Mouse (Mus musculus) thymus, adult 2 months (tissue): Measurements from ENCODE around the gene Fbxl13. TPM values are rescaled to one million over a fixed set of nuclear protein-coding genes. Genes with fewer than 3 reads are reported as not detected.

Source experiments
- DNase-seq: peaks from one replicate; pipeline ENCODE4 v3.0.0; 2021
- H3K27ac ChIP-seq: fragments of 200-500 bp; 2 replicates; pipeline ENCODE4 v1.5.1; 2012; ENCODE audit warnings: low read length, control low read depth; ENCODE audit not compliant: control insufficient read depth, insufficient read depth
- H3K27me3 ChIP-seq: fragments of 200-500 bp; 2 replicates; pipeline ENCODE4 v1.6.1; 2012; ENCODE audit warnings: mild to moderate bottlenecking, low read length, moderate library complexity, mixed read lengths; ENCODE audit not compliant: control insufficient read depth, insufficient read depth
- H3K36me3 ChIP-seq: fragments of 200-500 bp; 2 replicates; pipeline ENCODE4 v1.6.1; 2012; ENCODE audit warnings: mild to moderate bottlenecking, low read length, moderate library complexity; ENCODE audit not compliant: control insufficient read depth, insufficient read depth
- H3K4me1 ChIP-seq: fragments of 200-500 bp; replicated peaks from 2 replicates; pipeline ENCODE4 v1.6.1; 2012; ENCODE audit warnings: low read length; ENCODE audit not compliant: control insufficient read depth, insufficient read depth
- H3K4me3 ChIP-seq: fragments of 200-500 bp; 2 replicates; pipeline ENCODE4 v1.5.1; 2012; ENCODE audit warnings: mild to moderate bottlenecking, low read length, control low read depth, moderate library complexity; ENCODE audit not compliant: control insufficient read depth, insufficient read depth
- CTCF ChIP-seq: fragments of 200-500 bp; IDR thresholded peaks from 2 replicates; pipeline ENCODE4 v1.5.1; 2012; ENCODE audit warnings: mild to moderate bottlenecking, control low read depth, low read length, moderate library complexity, borderline replicate concordance; ENCODE audit not compliant: control insufficient read depth, poor library complexity, insufficient read depth; ENCODE audit errors: extremely low read depth
- POLR2A ChIP-seq: fragments of 200-500 bp; IDR thresholded peaks from 2 replicates; pipeline ENCODE4 v1.6.1; 2012; ENCODE audit warnings: mild to moderate bottlenecking, low read length, control low read depth, moderate library complexity; ENCODE audit not compliant: control insufficient read depth, poor library complexity, insufficient read depth; ENCODE audit errors: extremely low read depth
- WGBS: fragments of 180-500 bp; shearing (Covaris S2); methylation state at CpG from one replicate; pipeline ENCODE4 v1.1.7; 2018; 5-methylcytosine and 5-hydroxymethylcytosine counted together
- polyA plus RNA-seq: library from polyadenylated mRNA; depleted of rRNA; stranded (reverse); fragments of >200 nt; gene quantifications from 2 replicates; pipeline ENCODE4 v1.2.3, GENCODE M21; 2012

Fbxl13 gene
- polyA plus RNA-seq, 1 experiment, result 0.12 TPM

DNA sequence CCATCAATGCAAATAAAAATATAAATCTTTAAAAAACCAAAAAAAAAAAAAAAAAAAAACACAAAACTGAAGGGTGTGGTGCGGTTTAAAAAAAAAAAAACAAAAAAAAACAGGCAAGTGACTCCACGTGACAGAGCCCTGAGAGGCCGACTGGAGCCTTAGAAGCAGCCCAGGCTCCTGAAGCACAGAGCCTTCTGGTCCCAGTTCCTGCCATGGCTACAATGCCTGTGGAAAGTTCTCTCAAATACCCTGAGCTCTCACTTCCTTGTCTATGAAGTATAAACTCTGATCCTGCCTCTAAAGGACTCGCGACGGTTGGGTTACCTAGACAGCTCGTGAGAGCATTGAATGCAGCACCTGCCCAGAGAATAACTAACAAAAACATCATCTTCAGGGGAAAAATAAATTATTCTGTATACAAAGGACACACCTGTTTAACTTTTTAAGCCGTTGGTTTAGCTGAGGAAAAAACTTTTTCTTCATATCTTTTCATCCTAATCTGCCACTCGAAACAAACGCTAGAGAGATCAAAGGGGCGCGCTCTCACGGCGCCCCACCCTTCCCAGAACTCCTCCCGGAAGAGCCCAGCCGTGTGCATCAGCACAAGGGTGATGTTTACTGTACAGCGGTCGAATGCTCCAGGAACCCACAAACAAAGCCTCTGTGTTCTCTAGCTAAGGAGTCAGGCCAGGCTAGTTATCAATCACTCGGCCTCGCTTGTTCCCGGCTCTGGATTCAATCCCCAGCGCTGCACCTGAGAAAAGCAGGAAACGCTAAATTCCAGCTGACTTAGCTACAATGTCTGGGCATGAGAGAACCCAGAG, 27.6 kb upstream of the Fbxl13 start:
- peak overlapping the region; percentile 35 for H3K4me3 ChIP-seq
- peaks cover 4% of the 10 kb centered on the region; the same call in 1 of the 2 replicates for H3K4me1 ChIP-seq
- no peaks in the 10 kb centered on the region for H3K36me3 ChIP-seq
- H3K27me3 ChIP-seq, result no peaks in the 10 kb centered on the region
- H3K27ac ChIP-seq, result peak overlapping the region; percentile 87
- 41% methylated on average over 23 of the region's 23 CpGs for WGBS
- TF ChIP-seq POLR2A (no peak), CTCF (no peak)
- DNase-seq, result peak; percentile 51

GRCm38 (mm10) chr5:21669307-21669706, 23.9 kb upstream of the Fbxl13 start:
- WGBS, result 99% methylated on average over 2 of the region's 2 CpGs
- no peak for TF ChIP-seq POLR2A
- no peak for TF ChIP-seq CTCF
- Histone ChIP-seq H3K36me3 (no peaks in the 10 kb centered on the region), H3K27me3 (no peaks in the 10 kb centered on the region), H3K4me3 (no peak overlapping the region), H3K4me1 (peaks cover 4% of the 10 kb centered on the region; the same call in 1 of the 2 replicates), H3K27ac (no peak overlapping the region)
- DNase-seq, result no peak

DNA sequence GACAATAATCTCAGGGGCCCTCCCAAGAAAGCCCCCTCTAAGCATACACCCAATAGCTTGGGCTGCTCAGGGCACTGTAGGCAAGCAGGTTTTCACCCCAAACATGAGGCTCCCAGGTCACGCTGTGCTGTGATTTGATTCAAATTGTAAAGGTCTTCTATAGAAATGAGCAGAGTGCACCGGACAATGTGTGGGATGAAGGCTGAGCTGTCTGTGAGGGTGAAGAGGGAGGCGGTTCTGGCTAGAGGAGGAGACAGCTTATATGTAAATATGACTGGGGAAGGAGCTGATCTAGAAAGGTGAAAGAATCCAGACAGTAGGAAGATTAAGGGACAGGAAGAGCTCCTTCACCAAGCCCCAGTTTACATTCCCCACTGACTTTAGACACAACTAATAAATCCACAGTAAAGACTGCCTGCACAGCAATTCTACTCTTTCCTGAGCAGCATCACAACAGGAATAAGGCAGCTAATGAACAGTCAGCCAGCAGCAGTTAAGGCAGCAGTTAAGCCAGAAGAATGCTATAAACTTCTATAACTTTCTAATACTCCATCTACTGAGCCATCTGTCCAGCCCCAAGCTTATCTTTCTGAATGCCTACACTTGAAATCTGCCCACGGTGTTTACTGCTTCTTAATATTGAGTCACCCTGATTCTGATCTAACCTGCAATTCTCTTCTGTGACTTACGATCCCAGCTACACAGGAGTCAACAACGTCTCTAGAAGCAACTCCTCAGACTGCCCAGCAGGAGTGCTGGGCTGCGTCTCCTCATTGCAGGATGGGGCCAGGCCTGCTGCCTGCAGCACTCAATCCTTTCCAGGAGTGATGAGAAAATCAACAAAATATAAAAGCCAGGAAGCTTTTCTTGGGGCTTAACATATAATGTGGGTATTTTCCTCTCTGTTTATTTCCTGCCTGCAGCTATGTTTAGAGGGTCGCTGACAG, 22.0 kb upstream of the Fbxl13 start:
- H3K4me3 ChIP-seq, result no peak overlapping the region
- 93% methylated on average over 8 of the region's 8 CpGs for WGBS
- H3K36me3 ChIP-seq, result no peaks in the 10 kb centered on the region
- TF ChIP-seq POLR2A, result no peak
- TF ChIP-seq CTCF, result no peak
- DNase-seq, result no peak
- no peak overlapping the region for H3K27ac ChIP-seq
- H3K4me1 ChIP-seq, result no peaks in the 10 kb centered on the region
- no peaks in the 10 kb centered on the region for H3K27me3 ChIP-seq

- 98% methylated on average over 11 of the region's 11 CpGs for WGBS
These were observed 17.6 kb upstream of the Fbxl13 start for GRCm38 (mm10) chr5:21663081-21663480.

GRCm38 (mm10) chr5:21660850-21661249, 15.4 kb upstream of the Fbxl13 start:
- Histone ChIP-seq H3K4me3 (no peak overlapping the region), H3K36me3 (peaks cover 20% of the 10 kb centered on the region), H3K27me3 (no peaks in the 10 kb centered on the region), H3K27ac (no peak overlapping the region), H3K4me1 (no peaks in the 10 kb centered on the region)
- WGBS, result 97% methylated on average over 6 of the region's 6 CpGs
- TF ChIP-seq POLR2A (no peak), CTCF (no peak)
- DNase-seq, result no peak

More at GRCm38 (mm10) chr5:21663081-21663480, 17.6 kb upstream of the Fbxl13 start:
- no peak for DNase-seq
- Histone ChIP-seq H3K27ac (no peak overlapping the region), H3K4me1 (no peaks in the 10 kb centered on the region), H3K27me3 (no peaks in the 10 kb centered on the region), H3K4me3 (no peak overlapping the region), H3K36me3 (peaks cover 17% of the 10 kb centered on the region)
- TF ChIP-seq POLR2A, result no peak

DNA sequence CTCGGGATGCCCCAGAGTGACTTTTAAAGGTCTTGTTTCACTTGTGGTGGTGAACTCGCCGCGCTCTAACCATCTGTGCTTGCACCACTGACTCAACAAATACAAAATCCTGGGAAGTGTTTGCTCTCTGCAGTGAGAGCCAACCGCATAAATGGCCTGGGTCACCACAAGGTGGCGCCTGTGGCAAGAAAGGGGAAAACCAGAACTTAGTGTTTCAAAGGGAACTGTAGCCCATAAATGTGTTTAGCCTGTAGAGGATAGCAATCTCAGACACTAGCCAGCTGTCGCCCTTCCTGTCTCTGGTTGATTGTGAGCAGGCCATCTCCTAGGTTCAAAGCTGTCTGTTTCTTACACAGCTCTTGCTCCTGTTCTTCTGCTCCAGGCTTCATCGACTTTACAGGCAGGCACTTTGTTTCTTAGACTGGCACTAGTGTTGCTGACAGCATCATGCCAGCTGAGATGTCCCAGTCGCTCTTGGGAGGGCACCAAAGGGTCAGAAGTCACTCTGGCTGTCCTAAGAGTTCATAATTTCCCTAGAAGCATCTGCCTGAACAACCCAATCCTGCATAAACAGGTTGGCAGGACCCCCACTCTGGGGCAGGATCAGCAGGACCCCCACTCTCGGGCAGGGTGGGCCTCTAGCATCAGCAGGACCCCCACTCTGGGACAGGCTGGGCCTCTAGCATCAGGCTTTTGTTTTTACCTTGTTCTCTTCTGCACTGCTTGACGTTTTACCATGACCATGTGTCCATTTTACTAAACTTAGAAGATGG, 13.4 kb upstream of the Fbxl13 start:
- no peak overlapping the region for H3K27ac ChIP-seq
- TF ChIP-seq POLR2A (no peak), CTCF (peak; percentile 53; the same call in 1 of the 2 replicates)
- DNase-seq, result peak; percentile 75

More for the DNA sequence above, 13.4 kb upstream of the Fbxl13 start:
- 57% methylated on average over 11 of the region's 11 CpGs for WGBS
- Histone ChIP-seq H3K27me3 (no peaks in the 10 kb centered on the region), H3K4me1 (no peaks in the 10 kb centered on the region), H3K4me3 (no peak overlapping the region), H3K36me3 (peaks cover 27% of the 10 kb centered on the region)
